Mouse (Mus musculus): ENCODE measurements around the gene 4930590J08Rik.

4930590J08Rik gene

GRCm38 (mm10) chr6:91960028-91960811, 57.6 kb downstream of the 4930590J08Rik start:
- DNase-seq (ENCODE audit: extremely low read depth, insufficient read length, low spot score), result no peak

- DNase-seq (ENCODE audit: extremely low read depth, insufficient read length, low spot score), result no peak
These were observed 60.8 kb downstream of the 4930590J08Rik start for GRCm38 (mm10) chr6:91963429-91963828.

GRCm38 (mm10) chr6:91965060-91965459, 62.5 kb downstream of the 4930590J08Rik start:
- no peak for DNase-seq (ENCODE audit: extremely low read depth, insufficient read length, low spot score)

GRCm38 (mm10) chr6:91966006-91966405, 63.4 kb downstream of the 4930590J08Rik start:
- no peak for DNase-seq (ENCODE audit: extremely low read depth, insufficient read length, low spot score)

- no peak for DNase-seq (ENCODE audit: extremely low read depth, insufficient read length, low spot score)
These were observed 69.6 kb downstream of the 4930590J08Rik start for GRCm38 (mm10) chr6:91972201-91972646.

- DNase-seq (ENCODE audit: extremely low read depth, insufficient read length, low spot score), result no peak
These were observed 71.4 kb downstream of the 4930590J08Rik start for GRCm38 (mm10) chr6:91973972-91974371.

GRCm38 (mm10) chr6:91978371-91979300, 76.0 kb downstream of the 4930590J08Rik start, which contains the start of gene Fgd5:
Fgd5 (plus strand) TSS chr6:91978878.
- DNase-seq (ENCODE audit: extremely low read depth, insufficient read length, low spot score), result no peak

- DNase-seq (ENCODE audit: extremely low read depth, insufficient read length, low spot score), result no peak
These were observed 76.8 kb downstream of the 4930590J08Rik start for GRCm38 (mm10) chr6:91979301-91979996.

- no peak for DNase-seq (ENCODE audit: extremely low read depth, insufficient read length, low spot score)
These were observed 77.4 kb downstream of the 4930590J08Rik start for GRCm38 (mm10) chr6:91980011-91980410.

GRCm38 (mm10) chr6:91990101-91990500, 87.5 kb downstream of the 4930590J08Rik start:
- DNase-seq (ENCODE audit: extremely low read depth, insufficient read length, low spot score), result no peak

GRCm38 (mm10) chr6:91992823-91993222, 90.2 kb downstream of the 4930590J08Rik start:
- DNase-seq (ENCODE audit: extremely low read depth, insufficient read length, low spot score), result no peak

- DNase-seq (ENCODE audit: extremely low read depth, insufficient read length, low spot score), result no peak
These were observed 91.3 kb downstream of the 4930590J08Rik start for GRCm38 (mm10) chr6:91993795-91994505.

GRCm38 (mm10) chr6:91996072-91996471, 93.5 kb downstream of the 4930590J08Rik start:
- no peak for DNase-seq (ENCODE audit: extremely low read depth, insufficient read length, low spot score)
